Mouse (Mus musculus): ENCODE measurements at regions not wholly inside any gene's neighbourhood (a gene's known extent, or its start where the extent isn't known, plus 50 kb on each side); places are given as distances from the start of the nearest gene placed in this dataset.
"Not testable (repeated sequence)": the region's sequence is repeated elsewhere in the genome, so short reads cannot be mapped to it uniquely, and the experiment has no call there.

DNA sequence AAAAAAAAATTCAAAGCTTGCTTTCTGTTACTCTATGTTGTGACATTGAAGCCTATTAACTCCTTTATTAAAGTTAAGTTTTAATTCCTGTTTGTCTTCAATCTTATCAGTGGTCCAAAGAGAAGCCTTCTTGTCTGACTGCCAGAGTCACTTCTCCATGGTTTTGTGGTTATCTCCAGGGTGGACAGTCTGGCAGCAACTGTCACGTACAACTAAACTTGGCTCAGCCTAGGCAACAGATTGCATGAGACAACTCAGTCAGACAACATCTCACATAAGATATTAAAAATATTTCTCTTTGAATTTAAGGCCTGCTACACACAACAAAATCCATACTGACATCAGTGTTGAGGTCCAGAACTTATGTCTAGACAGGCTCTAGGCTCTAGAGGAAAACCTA lies 406.7 kb upstream of the Slc39a10 start:
- DNase-seq (ENCODE audit: low spot score) = no peak

DNA sequence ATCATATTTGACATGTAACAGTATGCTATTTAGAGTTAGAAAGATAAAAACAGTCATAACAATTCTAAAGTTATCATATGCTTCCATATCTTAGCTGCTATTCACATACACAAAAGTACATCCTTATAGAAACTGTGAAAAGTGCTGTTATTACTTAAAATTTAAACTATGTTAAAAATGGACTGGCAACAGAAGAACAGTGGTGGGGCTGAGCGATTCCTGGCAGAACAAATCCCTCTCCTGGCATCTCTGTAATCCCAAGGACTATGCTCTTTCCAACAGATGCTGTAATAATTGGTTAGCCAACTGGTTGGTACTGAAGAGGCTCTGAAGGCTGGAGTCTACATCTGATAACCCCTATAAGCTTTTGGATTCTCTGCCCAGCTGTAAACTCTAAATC lies 393.0 kb upstream of the Slc39a10 start:
- DNase-seq (ENCODE audit: low spot score) = no peak

GRCm38 (mm10) chr1:47278321-47279020 lies 385.8 kb upstream of the Slc39a10 start:
- no peak for DNase-seq (ENCODE audit: low spot score)

GRCm38 (mm10) chr1:47277839-47278238 lies 385.2 kb upstream of the Slc39a10 start:
- DNase-seq (ENCODE audit: low spot score) = no peak

DNA sequence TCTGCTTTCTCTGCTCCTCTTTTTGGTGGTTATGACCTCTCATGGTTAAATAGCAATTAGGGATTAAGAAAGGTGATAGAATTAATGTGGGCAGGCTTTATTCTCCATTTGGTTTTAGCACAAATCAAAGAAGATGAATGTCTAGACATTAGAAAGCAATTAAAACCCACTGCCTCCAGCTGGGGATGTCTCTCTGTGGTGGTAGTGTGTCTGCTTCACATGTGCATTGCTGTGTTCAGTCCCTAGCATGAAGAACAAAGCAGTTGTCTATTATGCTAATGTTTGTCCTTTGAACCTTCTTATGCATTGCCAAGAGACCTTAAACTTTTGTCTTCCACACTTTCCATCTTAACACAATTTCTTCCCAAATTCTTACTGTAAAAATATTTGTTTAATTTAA lies 379.5 kb upstream of the Slc39a10 start:
- DNase-seq (ENCODE audit: low spot score) = no peak

DNA sequence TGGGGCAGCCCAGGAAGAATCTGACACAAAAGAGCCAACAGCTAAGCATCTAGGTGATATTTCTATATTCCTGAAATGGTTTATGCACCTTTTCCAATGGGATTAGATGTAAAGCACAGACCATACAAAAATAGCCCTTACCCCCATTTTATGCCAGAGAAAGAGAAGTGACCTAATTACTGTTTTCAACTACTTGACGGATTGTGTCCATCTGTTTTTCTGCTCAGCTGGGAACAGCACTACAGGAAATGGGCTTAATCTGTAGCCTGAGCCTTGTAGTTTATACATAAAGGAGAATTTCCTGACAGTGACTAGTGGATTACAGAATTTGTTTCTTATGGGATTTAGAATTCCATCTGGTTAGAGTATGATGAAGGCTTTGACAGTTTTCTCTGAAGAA lies 371.0 kb upstream of the Slc39a10 start:
- DNase-seq (ENCODE audit: low spot score) = no peak

- DNase-seq (ENCODE audit: low spot score) = no peak
Measured at GRCm38 (mm10) chr1:47261505-47262130, 369.0 kb upstream of the Slc39a10 start.

DNA sequence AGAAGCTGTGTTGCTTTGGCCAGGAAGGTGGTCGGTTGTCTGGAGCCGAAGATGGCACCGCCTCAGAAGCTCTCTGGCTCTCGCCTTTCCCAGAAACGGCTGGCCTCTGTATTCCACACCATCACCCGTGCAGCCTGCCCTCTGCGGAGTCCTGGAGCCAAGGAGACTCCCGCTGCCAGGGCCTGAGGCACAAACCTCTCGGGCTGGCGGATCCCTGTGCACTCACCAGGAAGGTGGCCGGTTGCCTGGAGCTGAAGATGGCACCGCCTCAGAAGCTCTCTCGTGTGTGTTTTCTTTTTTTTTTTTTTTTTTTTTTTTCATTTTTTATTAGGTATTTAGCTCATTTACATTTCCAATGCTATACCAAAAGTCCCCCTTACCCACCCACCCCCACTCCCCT lies 358.1 kb upstream of the Slc39a10 start:
- DNase-seq (ENCODE audit: low spot score) = not testable (repeated sequence)

DNA sequence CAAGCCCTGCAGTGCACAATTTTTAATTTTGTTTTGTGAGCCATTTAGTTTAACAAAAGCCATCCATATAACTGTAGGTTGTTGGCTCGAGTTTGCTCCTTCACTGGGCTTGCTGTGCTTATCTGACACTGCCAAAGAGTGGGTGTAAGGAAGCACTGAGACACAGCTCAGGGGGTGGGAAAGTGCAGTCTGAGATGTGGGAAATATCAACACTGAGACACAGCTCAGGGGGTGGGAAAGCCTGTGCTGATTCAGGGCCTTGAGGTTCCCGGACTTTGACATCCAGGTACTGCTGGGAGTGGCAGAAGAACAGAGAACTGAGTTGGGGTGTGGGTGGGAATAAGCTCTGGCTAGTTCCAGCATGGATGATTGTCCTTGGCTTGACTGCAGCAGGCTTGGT lies 324.4 kb upstream of the Slc39a10 start:
- no peak for DNase-seq (ENCODE audit: low spot score)

GRCm38 (mm10) chr1:47216419-47217002 lies 323.9 kb upstream of the Slc39a10 start:
- no peak for DNase-seq (ENCODE audit: low spot score)

DNA sequence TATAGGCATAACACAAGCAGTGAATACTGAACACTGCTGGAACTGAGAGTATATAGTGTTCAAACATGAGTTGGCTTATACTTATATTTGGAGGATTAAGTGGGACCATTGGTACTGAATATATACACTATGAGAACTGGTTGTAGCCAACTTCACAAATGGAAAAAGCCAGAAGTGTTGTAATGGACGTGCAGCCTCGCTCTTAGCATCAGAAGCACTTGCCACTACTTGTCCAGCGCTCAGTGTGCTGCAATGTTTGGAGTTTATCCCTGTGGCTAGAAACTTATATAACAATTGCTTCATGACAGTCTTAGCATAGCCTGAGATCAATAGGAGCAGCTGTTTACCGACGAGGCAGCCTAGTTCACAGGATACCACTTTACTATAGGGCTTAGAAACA lies 320.8 kb upstream of the Slc39a10 start:
- no peak for DNase-seq (ENCODE audit: low spot score)

GRCm38 (mm10) chr1:47193001-47193400 lies 300.3 kb upstream of the Slc39a10 start:
- DNase-seq (ENCODE audit: low spot score) = no peak

- no peak for DNase-seq (ENCODE audit: low spot score)
Measured at GRCm38 (mm10) chr1:47164417-47164816, 271.8 kb upstream of the Slc39a10 start.

DNA sequence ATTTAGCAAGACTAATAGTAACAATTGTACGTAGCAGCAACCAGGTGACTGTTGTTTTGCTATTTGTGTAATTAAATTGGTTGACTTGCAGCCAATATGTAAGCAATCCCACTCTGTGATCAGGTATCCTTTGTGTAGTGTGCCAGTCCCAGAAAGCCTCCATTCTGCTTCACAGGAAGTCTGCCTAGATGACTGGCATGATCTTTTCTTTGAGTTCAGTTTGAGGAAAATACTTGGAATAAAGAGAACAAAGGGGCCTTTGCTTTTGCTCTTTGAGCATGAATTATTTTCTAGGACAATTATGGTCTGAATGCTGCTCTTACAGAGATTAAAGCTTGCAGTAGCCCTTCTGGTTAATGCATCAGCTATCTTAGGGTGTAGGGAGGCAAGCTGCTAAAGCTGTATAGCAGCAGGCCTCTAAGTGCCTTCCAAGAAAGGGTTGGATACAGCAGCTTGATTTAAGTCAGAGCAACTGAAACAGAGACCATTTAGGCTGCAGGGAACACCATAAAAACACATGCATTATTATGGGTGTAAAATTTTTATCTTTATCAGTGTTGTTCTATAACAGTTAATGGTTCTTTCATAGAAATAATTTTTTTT lies 271.3 kb upstream of the Slc39a10 start:
- no peak for DNase-seq (ENCODE audit: low spot score)

DNA sequence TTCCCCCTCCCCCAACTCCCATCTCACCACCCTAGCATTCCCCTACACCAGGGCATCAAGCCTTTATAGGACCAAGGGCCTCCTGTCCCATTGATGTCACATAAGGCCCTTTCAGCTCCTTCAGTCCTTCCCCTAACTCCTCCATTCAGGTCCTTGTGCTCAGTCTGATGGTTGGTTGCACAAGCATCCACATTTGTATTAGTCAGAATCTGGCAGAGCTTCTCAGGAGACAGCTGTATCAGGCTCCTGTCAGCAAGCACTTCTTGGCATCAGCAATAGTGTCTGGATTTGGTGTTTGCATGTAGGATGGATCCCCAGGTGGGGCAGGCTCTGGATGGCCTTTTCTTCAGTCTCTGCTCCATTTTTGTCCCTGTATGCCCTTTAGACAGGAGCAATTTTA lies 237.4 kb upstream of the Slc39a10 start:
- not testable (repeated sequence) for DNase-seq (ENCODE audit: low spot score)

DNA sequence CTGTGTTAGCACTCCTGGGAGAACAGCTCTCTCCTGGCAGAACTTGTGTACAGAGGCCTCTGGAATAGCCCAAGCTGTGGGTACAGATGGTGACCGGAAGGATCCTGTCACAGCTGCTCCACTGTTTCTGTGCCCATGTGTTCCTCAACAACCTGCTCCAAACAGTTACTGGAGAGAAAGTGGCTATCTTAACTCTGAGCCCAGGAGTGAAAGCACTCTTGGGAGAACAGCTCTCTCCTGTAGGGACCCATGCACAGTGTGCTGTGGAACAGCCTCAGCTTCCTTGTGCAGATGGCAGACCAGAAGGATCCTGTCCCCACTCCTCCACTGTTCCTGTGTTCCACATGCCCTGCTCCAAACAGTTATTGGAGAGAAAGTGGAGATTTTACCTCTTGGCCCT lies 227.0 kb upstream of the Slc39a10 start:
- DNase-seq (ENCODE audit: low spot score) = no peak

DNA sequence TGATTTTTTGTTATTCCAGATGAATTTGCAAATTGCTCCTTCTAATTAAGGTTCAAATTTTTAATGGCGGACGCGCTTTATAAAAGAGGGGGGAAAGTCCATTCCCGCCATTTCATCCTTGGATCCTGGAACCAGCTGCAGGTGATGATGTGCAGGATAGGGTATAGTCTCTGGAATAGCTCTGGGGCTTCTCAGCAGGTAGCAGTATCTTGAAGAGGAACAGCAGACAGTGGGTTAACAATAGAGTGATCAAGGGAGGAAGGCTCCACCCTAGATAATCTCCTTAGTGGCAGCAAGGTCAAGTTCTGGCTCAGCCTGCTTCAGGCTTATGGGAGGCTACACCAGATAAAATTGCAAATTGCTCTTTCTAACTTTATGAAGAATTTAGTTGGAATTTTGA lies 224.0 kb upstream of the Slc39a10 start:
- DNase-seq (ENCODE audit: low spot score) = not testable (repeated sequence)

- no peak for DNase-seq (ENCODE audit: low spot score)
Measured at GRCm38 (mm10) chr1:47112494-47112893, 219.8 kb upstream of the Slc39a10 start.

DNA sequence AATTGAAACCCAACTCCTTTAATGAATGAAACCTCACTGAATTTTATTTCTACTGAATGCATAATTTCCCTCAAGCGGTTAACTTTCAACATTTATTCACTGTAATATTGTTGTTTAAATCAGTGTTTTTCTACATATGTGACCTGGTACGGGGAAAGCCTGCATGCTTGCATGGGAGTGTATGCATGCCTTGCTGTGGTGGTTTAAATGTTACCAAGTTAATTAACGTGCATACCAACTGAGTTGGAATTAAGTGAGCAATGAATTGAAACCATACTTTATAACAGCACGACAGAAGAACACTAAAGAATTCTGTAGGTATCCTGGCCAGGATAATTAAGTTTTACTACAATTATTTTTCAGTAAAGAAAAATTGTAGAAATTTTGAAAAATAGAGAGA lies 211.4 kb upstream of the Slc39a10 start:
- DNase-seq (ENCODE audit: low spot score) = no peak

DNA sequence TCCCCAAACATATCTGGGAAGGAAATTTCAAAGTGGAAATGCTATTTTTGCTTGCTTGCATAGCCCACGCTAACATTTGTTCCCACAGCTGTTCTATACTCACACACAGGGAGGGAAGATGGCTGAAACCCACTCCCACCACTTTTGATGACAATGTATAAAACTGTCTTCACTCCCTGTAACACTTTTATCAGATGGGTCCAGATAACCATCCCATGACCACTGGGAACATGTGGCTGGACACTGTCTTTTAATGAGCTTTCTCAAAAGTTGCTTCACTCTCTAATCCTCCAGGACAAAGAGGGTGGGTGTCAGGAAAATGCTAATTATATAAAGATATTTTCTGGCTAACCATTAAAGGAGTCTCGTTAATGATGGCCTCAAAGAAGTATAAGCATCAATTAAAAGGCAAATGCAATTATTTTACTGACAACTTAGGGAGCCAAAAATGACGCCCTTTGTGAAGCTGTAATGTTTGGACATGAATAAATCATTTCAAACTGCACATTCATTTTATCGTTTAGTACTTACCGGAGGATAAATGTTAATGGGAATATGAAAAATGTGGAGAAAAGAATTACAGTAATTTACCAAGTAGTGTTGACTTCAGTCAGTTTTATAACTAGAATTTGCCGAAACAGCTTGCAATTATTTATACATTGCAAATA lies 210.8 kb upstream of the Slc39a10 start:
- DNase-seq (ENCODE audit: low spot score) = no peak

DNA sequence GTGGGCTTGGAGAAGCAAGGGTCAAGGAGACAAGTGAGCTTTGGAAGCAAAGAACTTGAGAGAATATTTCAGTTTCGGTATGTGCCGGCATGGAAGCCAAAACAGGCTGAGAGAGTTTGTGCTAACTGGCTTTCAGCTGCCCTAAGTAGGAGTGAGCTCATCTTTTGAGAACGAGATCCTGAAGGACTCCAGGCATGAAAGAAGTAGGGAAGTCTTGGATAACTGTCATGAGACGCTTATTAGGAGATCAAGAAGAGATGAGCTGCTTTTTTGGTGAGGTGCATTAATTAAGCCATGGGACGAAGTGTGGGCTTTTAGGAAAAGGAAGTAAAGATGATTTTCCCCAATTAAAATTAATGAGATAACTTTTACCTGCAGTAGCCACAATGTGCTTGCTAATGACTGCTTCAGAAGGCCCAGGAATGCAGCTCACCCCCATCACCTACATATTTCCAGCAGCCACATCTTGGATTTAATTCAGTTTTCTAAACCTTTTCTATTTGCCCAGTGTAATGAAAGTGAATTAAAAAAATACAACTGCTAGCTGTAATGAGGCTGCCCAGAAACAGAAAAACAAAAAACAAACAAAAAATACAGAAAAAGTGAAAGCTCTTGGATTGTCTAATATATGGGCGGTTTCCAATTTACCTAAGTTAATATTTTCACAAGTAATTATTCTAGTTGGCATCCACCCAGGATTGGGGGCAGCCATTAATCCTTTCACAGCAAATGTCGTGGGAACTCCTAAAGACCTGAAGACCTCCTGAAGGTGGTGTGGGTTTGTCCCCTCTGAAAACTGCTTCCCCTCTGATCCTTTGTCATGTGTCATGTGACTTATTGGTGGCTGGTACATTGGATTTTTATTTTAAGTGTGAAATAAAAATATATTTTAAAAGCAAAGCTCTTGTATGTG lies 204.7 kb upstream of the Slc39a10 start:
- DNase-seq (ENCODE audit: low spot score) = no peak

GRCm38 (mm10) chr1:47094498-47094897 lies 201.8 kb upstream of the Slc39a10 start:
- no peak for DNase-seq (ENCODE audit: low spot score)
